Mouse (Mus musculus): ENCODE measurements around the gene Brsk1. TPM values are rescaled to one million over a fixed set of nuclear protein-coding genes. Genes with fewer than 3 reads are reported as not detected.

Gene Brsk1
- polyA plus RNA-seq, 1 experiment from 2014 or later, result 2.2 TPM

DNA sequence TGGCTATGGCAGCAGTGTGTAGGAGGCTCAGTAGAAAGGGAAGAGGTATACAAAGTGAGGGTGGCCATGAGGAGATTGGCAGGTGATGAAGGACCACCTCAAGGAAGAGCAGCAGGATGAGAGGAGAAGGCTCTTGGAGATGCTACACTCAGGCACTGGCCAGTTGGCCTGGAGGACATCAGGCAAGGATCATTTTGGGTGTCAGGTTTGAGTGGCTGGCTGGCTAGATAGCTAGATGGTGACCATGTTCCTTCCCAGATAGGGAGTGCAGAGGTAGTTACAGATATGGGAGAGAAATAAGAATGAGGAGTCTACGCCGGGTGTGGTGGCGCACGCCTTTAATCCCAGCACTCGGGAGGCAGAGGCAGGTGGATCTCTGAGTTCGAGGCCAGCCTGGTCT lies 54.5 kb downstream of the Brsk1 start:
- Histone ChIP-seq H3K36me3 (replicated peaks) (peaks cover 55% of the 10 kb centered on the region), H3K4me3 (no peak overlapping the region), H3K9me3 (no peaks in the 10 kb centered on the region), H3K4me1 (peaks cover 49% of the 10 kb centered on the region), H3K27me3 (ENCODE audit: poor library complexity, severe bottlenecking) (no peaks in the 10 kb centered on the region), H3K27ac (no peak overlapping the region)
- whole genome bisulfite sequencing, result 95% methylated on average over 6 of the region's 6 CpGs
- no peak for DNase-seq (ENCODE audit: extremely low spot score, low spot score)

DNA sequence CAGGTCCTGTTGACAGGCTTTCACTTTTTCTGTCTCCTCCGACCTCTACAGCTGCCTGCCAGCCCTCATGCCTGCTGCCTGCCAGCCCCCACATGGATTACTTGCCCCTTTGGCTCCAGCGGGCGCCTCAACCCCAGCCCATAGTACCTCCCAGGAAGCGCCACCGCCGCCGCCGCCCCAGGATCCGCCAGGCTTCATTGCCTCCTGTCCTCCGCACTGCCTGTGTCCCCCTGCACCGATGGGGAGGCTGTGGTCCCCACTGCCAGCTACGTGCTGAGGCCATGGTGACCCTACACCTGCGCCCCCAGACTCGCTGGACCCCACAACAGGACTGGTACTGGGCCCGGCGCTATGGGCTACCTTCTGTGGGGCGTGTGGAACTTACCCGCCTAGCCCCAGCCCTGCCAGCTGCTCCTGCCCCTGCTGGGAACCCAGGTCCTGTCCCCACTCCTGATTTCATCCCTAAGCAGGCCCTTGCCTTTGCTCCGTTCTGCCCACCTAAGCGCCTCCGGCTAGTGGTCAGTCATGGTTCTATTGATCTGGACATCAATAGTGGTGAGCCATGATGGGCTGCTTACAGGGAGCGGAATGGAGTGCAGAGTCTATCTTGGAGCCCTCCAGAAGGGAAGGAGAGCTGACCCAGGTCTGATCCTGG lies 56.0 kb downstream of the Brsk1 start:
- Histone ChIP-seq H3K36me3 (replicated peaks) (peaks cover 55% of the 10 kb centered on the region), H3K27ac (no peak overlapping the region; the same call in 1 of the 2 replicates)
- WGBS, result 90% methylated on average over 22 of the region's 22 CpGs

DNA sequence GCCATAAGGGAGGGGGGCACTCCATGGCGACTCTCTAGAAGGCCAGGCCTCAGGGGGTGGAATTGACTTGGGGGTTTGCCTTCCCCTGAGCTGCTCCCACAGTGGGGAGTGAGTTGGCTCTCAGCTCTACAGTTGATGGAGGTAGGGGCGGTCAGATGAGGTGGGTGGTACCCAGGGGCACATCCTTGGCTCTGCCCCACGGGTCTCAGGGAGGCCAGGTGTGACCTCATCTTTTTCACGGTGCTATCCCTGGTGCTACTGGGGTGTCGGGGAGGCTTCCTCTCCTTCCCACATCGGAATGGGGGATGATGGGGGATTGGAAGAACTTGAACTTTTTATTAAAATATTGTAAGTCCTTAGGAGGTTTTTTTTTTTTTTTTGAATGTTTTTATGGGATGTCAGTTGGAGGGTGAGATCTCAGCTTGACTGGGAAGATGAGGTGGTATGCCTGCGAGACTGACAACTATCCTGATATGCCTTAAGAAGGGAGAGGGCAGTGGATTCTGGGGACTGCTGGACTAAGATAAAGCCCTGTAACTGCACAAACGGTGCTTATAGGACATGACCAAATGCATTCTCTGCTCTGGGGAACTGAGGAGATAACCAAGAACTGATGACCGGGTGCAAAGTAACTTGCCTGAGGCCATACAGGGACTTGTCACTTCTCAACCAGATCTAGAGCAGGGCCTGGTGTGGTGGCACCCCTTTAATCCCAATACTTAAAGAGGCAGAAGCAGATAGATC lies 56.9 kb downstream of the Brsk1 start:
- H3K36me3 ChIP-seq (replicated peaks), result peaks cover 50% of the 10 kb centered on the region
- no peaks in the 10 kb centered on the region for H3K27me3 ChIP-seq (ENCODE audit: poor library complexity, severe bottlenecking)
- no peak for DNase-seq (ENCODE audit: extremely low spot score, low spot score)
- H3K27ac ChIP-seq, result 0 out of 2 replicates have a peak overlapping the region, but pooled peaks have one; percentile 40
- peaks cover 41% of the 10 kb centered on the region for H3K4me1 ChIP-seq
- no peak overlapping the region for H3K4me3 ChIP-seq
- WGBS, result 77% methylated on average over 9 of the region's 9 CpGs
- no peaks in the 10 kb centered on the region for H3K9me3 ChIP-seq

More for the DNA sequence above, 56.0 kb downstream of the Brsk1 start:
- no peak for DNase-seq (ENCODE audit: extremely low spot score, low spot score)
- no peaks in the 10 kb centered on the region for H3K27me3 ChIP-seq (ENCODE audit: poor library complexity, severe bottlenecking)
- no peaks in the 10 kb centered on the region for H3K9me3 ChIP-seq
- no peak overlapping the region for H3K4me3 ChIP-seq
- H3K4me1 ChIP-seq, result peaks cover 41% of the 10 kb centered on the region

DNA sequence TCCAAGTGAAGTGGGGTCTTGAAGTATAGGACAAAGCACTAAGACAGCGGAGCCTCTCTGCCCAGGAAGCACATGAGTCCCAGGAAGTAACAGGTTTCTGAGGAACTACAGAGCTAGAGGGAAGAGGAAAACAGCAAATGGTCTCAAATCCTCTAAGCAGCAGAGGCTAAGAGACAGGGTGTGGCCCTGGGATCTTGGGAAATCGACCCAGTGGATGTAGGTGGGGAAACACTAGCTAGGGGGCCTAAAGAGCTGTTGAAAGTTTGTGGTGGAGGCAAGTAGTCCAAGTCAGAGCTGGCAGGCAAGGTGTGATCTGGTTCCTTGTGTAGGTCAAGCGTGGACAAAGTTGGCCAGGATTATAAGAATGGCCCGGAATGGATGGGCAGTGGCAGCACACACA lies 57.9 kb downstream of the Brsk1 start:
- Histone ChIP-seq H3K9me3 (no peaks in the 10 kb centered on the region), H3K4me1 (peaks cover 41% of the 10 kb centered on the region), H3K36me3 (replicated peaks) (peaks cover 40% of the 10 kb centered on the region), H3K27ac (no peak overlapping the region), H3K27me3 (ENCODE audit: poor library complexity, severe bottlenecking) (peaks cover under 1% of the 10 kb centered on the region; the same call in 1 of the 2 replicates), H3K4me3 (no peak overlapping the region)
- DNase-seq (ENCODE audit: extremely low spot score, low spot score), result no peak
- 85% methylated on average over 4 of the region's 4 CpGs for WGBS

DNA sequence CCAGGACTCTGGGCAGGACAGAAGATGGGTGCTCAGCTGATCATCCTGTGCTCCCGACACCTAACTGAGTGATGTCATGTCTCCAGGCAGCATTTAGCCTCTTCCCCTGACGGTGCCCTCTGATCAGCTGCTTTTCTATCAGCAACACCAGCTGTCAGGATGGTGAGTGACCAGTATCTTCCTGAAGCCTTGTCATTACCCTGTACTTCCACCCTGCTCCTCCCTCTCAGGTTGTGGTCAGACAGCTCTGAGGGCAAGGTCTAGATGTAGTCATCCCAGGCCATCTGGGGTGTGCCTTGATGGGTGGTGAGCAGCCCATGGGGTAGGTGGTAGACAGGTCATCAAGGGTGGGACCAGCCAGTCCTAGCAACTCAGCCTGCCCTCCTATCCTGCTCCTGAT lies 58.8 kb downstream of the Brsk1 start:
- Histone ChIP-seq H3K27ac (no peak overlapping the region), H3K36me3 (replicated peaks) (peaks cover 33% of the 10 kb centered on the region), H3K9me3 (no peaks in the 10 kb centered on the region), H3K4me3 (no peak overlapping the region), H3K4me1 (peaks cover 41% of the 10 kb centered on the region), H3K27me3 (ENCODE audit: poor library complexity, severe bottlenecking) (peaks cover 9% of the 10 kb centered on the region)
- no peak for DNase-seq (ENCODE audit: extremely low spot score, low spot score)
- WGBS, result 88% methylated on average over 2 of the region's 2 CpGs

DNA sequence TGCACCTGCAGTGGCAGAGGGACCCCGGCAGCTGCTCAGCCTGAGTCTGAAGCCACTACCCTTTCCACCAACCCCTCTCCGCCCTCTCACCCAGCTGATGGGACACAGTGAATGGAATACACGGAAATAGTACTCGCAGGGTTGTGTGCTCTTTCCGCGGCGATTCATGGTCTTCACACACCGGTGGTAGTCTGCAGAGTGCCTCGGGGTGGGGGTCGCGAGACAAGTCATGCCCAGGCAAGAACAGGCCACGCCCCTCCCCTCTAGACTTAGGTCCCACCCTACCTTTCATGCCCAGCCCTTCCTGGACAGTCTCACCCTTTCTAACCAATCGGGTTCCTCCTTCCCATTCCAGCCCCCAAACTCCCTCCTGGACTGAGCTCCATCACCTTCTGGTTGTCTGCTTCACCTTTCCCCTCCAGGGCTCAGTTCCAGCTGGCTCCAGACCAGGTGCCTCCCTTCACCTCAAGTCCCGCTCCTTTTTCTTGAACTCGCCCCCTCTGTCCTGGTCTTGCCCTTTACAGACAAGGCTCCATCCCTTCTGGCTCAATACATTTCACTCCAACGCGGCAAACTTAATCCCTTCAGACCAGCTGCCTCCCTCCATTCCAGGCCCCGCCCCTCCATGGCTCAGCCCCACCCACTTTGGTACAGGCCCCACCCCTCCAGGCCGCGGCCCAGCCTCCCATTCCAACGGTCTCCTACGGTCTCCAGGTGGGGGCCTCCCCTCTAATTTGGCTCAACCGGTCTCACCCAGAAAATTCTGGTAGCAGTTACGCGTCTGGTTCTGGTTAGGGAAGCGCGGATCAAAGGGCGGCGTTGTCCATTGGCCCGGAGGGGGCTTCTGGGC lies 61.8 kb downstream of the Brsk1 start:
- Histone ChIP-seq H3K4me3 (peak overlapping the region; percentile 55), H3K4me1 (peaks cover 26% of the 10 kb centered on the region), H3K36me3 (replicated peaks) (peaks cover 3% of the 10 kb centered on the region), H3K27ac (peak overlapping the region; percentile 83), H3K9me3 (peaks cover 10% of the 10 kb centered on the region; the same call in 1 of the 2 replicates), H3K27me3 (ENCODE audit: poor library complexity, severe bottlenecking) (peaks cover 19% of the 10 kb centered on the region)
- WGBS, result 2% methylated on average over 30 of the region's 30 CpGs
- peak; percentile 82 for DNase-seq (ENCODE audit: extremely low spot score, low spot score)

DNA sequence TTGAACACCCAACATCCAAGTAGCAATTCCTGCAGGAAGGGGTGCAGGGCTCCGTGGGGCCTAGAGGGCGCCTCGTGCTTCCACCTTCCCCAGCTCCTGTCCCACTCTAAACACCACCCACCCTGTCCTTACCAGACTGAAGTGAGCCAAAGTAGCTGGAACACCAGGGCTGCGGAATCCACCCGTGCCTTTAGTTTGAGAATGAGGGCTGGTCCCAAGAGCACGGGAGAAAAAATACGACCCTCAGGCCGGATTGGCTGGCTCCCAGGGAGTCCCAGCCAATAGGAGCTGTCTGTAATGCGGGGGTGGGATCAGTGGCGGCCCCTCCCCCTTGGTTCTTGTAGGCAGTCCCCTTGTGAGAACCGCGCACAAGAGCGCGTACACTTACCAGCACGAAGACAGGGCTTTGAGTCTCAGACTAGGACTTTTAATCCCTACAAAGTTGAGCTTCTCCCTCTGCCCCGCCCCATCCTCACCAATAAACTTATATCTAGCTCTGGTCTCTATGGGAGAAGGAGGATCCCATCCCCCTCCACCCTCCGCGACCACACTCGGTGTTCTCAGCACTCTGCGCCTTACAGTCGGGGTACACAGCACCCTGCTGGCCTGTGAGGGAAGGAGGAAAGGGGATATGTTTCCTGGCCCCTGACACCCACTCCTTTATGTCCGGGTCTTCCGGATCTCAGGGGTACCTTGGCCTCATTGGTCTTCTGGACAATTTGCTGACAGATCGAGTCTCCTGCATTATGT lies 62.6 kb downstream of the Brsk1 start, which contains the start of gene Cox6b2:
Gene Cox6b2, minus strand, starts transcription at position 274 of the 750 bp plus-strand sequence.
- 4% methylated on average over 24 of the region's 24 CpGs for WGBS
- H3K36me3 ChIP-seq (replicated peaks), result peaks cover 3% of the 10 kb centered on the region
- H3K27me3 ChIP-seq (ENCODE audit: poor library complexity, severe bottlenecking), result peaks cover 19% of the 10 kb centered on the region
- H3K27ac ChIP-seq, result peak within 1 kb of the TSS; percentile 83
- H3K4me1 ChIP-seq, result peaks cover 26% of the 10 kb centered on the region
- peak within 1 kb of the TSS; percentile 55 for H3K4me3 ChIP-seq
- peaks cover 10% of the 10 kb centered on the region; the same call in 1 of the 2 replicates for H3K9me3 ChIP-seq
- DNase-seq (ENCODE audit: extremely low spot score, low spot score), result peak; percentile 89

DNA sequence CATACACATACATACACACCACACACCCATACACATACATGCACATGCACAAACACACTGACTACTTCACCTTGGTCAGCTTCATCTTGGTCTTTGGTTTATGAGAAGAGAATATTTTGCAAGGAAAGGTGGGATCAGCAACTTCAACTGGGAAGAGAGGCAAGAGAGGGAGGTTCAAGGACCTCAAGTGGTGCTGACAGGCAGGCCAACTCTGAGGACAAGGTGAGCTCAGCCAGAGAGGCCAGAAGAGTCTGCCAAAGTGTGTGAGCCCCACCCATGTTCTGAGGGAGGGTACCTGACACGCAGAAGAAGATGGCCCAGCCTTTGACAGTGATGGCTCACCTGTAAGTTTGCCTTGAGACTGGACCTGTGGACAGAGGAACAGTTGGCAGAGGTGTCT lies 69.3 kb downstream of the Brsk1 start:
- DNase-seq (ENCODE audit: extremely low spot score, low spot score), result no peak
- H3K4me1 ChIP-seq, result peaks cover 9% of the 10 kb centered on the region
- H3K36me3 ChIP-seq (replicated peaks), result no peaks in the 10 kb centered on the region
- 57% methylated on average over 1 of the region's 1 CpGs for WGBS
- H3K4me3 ChIP-seq, result no peak overlapping the region
- peaks cover 10% of the 10 kb centered on the region; the same call in 1 of the 2 replicates for H3K9me3 ChIP-seq
- peaks cover 4% of the 10 kb centered on the region; the same call in 1 of the 2 replicates for H3K27me3 ChIP-seq (ENCODE audit: poor library complexity, severe bottlenecking)
- no peak overlapping the region for H3K27ac ChIP-seq

DNA sequence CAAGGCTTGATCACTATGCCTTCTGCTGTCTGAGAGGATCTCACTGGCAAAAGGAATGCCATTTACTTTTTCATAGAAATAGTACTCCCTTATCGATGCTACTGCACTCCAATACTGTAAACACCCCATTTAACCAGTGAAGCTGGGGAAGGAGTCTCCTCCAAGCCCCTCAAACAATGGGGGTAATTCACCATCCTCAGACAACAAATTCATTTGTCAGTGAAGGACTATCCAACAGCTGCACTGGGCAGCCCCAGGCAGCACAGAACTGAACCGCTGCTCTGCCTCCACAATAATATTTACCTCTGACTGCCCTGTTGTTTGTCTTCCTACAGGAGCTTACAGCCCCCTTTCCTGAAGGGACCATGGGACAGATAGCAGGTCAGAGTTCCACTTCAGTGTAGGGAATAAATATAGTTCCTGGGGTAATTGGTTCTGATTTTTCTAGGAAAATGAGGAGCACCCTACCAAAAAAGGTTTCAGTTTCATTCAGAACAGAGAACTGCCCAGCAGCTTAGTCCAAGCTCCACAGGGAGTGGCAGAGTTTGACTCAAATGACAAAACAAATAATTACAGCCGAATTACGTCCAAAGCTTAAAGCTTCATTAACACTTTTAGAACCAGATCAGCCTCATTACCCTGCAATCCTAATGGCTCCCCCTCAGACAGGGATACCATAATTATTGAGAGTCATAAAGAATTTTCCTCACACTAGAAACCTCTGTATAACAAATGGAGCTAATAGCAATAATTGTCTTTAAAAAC lies 74.7 kb downstream of the Brsk1 start:
- no peak for DNase-seq (ENCODE audit: extremely low spot score, low spot score)
- H3K4me1 ChIP-seq, result peaks cover 33% of the 10 kb centered on the region
- H3K4me3 ChIP-seq, result peak overlapping the region; percentile 7; the same call in 1 of the 2 replicates
- no peaks in the 10 kb centered on the region for H3K36me3 ChIP-seq (replicated peaks)
- H3K27ac ChIP-seq, result no peak overlapping the region
- WGBS, result 7% methylated on average over 4 of the region's 4 CpGs
- no peaks in the 10 kb centered on the region for H3K9me3 ChIP-seq
- peaks cover 10% of the 10 kb centered on the region for H3K27me3 ChIP-seq (ENCODE audit: poor library complexity, severe bottlenecking)
